Mouse (Mus musculus) lung, postnatal 4 days (tissue): ENCODE measurements at regions not wholly inside any gene's neighbourhood (a gene's known extent, or its start where the extent isn't known, plus 50 kb on each side); places are given as distances from the start of the nearest gene placed in this dataset.

Source experiments
- DNase-seq, 2 experiments: peaks; one replicate each; pipeline ENCODE4 v3.0.0; 2021

- no peak for DNase-seq
Measured at GRCm38 (mm10) chr13:51899319-51900042, 53.0 kb downstream of the Gadd45g start.

GRCm38 (mm10) chr13:51900043-51900440 is 53.6 kb downstream of the Gadd45g start:
- DNase-seq: no peak

- peak; percentile 90 to 94 for DNase-seq
Measured at GRCm38 (mm10) chr13:51902482-51903285, 56.2 kb downstream of the Gadd45g start.

- DNase-seq: peak; percentile 43 to 70
Measured at GRCm38 (mm10) chr13:51903324-51903939, 57.0 kb downstream of the Gadd45g start.

- no peak for DNase-seq
Measured at GRCm38 (mm10) chr13:51905270-51905669, 58.8 kb downstream of the Gadd45g start.

GRCm38 (mm10) chr13:51906103-51906502 is 59.6 kb downstream of the Gadd45g start:
- DNase-seq: peak; percentile 36 to 51

- DNase-seq: no peak
Measured at GRCm38 (mm10) chr13:51908514-51908913, 62.0 kb downstream of the Gadd45g start.

- DNase-seq: peak; percentile 55 to 75
Measured at GRCm38 (mm10) chr13:51911296-51911998, 65.0 kb downstream of the Gadd45g start.

GRCm38 (mm10) chr13:51912477-51912876 is 66.0 kb downstream of the Gadd45g start:
- DNase-seq: no peak

GRCm38 (mm10) chr13:51912994-51913393 is 66.5 kb downstream of the Gadd45g start:
- no peak for DNase-seq

GRCm38 (mm10) chr13:51916666-51917240 is 70.3 kb downstream of the Gadd45g start:
- DNase-seq: peak in 1 of 2 experiments; percentile 18

GRCm38 (mm10) chr13:51917658-51918057 is 71.2 kb downstream of the Gadd45g start:
- peak in 1 of 2 experiments; percentile 18 for DNase-seq

- peak in 1 of 2 experiments; percentile 18 for DNase-seq
Measured at GRCm38 (mm10) chr13:51918108-51918507, 71.6 kb downstream of the Gadd45g start.

GRCm38 (mm10) chr13:51918781-51919170 is 72.3 kb downstream of the Gadd45g start:
- DNase-seq: peak in 1 of 2 experiments; percentile 20

- no peak for DNase-seq
Measured at GRCm38 (mm10) chr13:51919171-51919793, 72.8 kb downstream of the Gadd45g start.

GRCm38 (mm10) chr13:51919937-51920336 is 73.5 kb downstream of the Gadd45g start:
- no peak for DNase-seq

- peak in 1 of 2 experiments; percentile 62 for DNase-seq
Measured at GRCm38 (mm10) chr13:51920511-51921351, 74.3 kb downstream of the Gadd45g start.

GRCm38 (mm10) chr13:51921550-51921949 is 75.1 kb downstream of the Gadd45g start:
- DNase-seq: no peak

- DNase-seq: no peak
Measured at GRCm38 (mm10) chr13:51926764-51927163, 80.3 kb downstream of the Gadd45g start.

- no peak for DNase-seq
Measured at GRCm38 (mm10) chr13:51929730-51930129, 83.3 kb downstream of the Gadd45g start.

GRCm38 (mm10) chr13:51930301-51930747 is 83.8 kb downstream of the Gadd45g start:
- no peak for DNase-seq
